Mouse (Mus musculus): Measurements from ENCODE around the gene Socs2. TPM values are rescaled to one million over a fixed set of nuclear protein-coding genes. Genes with fewer than 3 reads are reported as not detected.
A peak's percentile ranks its signal among the peaks of the same experiment; 100 is the strongest.

Socs2 gene
- polyA plus RNA-seq, 1 experiment = 59.4 TPM

- no peak for DNase-seq (ENCODE audit: low read depth)
- TF ChIP-seq POLR2A (IDR thresholded peaks at IDR 0.05; ENCODE audit: borderline replicate concordance, extremely low read depth, insufficient read depth, insufficient read length, poor library complexity, severe bottlenecking) (no peak), CTCF (IDR thresholded peaks at IDR 0.05; ENCODE audit: borderline replicate concordance, extremely low read depth, insufficient read depth, insufficient read length) (no peak)
These were observed 28.0 kb downstream of the Socs2 start for GRCm38 (mm10) chr10:95388821-95389477.

GRCm38 (mm10) chr10:95386527-95386926 is 30.5 kb downstream of the Socs2 start:
- DNase-seq (ENCODE audit: low read depth) = no peak
- TF ChIP-seq CTCF (IDR thresholded peaks at IDR 0.05; ENCODE audit: borderline replicate concordance, extremely low read depth, insufficient read depth, insufficient read length) (no peak), POLR2A (IDR thresholded peaks at IDR 0.05; ENCODE audit: borderline replicate concordance, extremely low read depth, insufficient read depth, insufficient read length, poor library complexity, severe bottlenecking) (no peak)

GRCm38 (mm10) chr10:95385801-95386203 is 31.2 kb downstream of the Socs2 start:
- TF ChIP-seq POLR2A (IDR thresholded peaks at IDR 0.05; ENCODE audit: borderline replicate concordance, extremely low read depth, insufficient read depth, insufficient read length, poor library complexity, severe bottlenecking) = no peak
- no peak for TF ChIP-seq CTCF (IDR thresholded peaks at IDR 0.05; ENCODE audit: borderline replicate concordance, extremely low read depth, insufficient read depth, insufficient read length)

GRCm38 (mm10) chr10:95385081-95385480 is 31.9 kb downstream of the Socs2 start:
- no peak for TF ChIP-seq CTCF (IDR thresholded peaks at IDR 0.05; ENCODE audit: borderline replicate concordance, extremely low read depth, insufficient read depth, insufficient read length)
- no peak for TF ChIP-seq POLR2A (IDR thresholded peaks at IDR 0.05; ENCODE audit: borderline replicate concordance, extremely low read depth, insufficient read depth, insufficient read length, poor library complexity, severe bottlenecking)
- no peak for DNase-seq (ENCODE audit: low read depth)

More at GRCm38 (mm10) chr10:95385801-95386203, 31.2 kb downstream of the Socs2 start:
- no peak for DNase-seq (ENCODE audit: low read depth)

- no peak for TF ChIP-seq POLR2A (IDR thresholded peaks at IDR 0.05; ENCODE audit: borderline replicate concordance, extremely low read depth, insufficient read depth, insufficient read length, poor library complexity, severe bottlenecking)
- TF ChIP-seq CTCF (IDR thresholded peaks at IDR 0.05; ENCODE audit: borderline replicate concordance, extremely low read depth, insufficient read depth, insufficient read length) = no peak
- no peak for DNase-seq (ENCODE audit: low read depth)
These were observed 32.5 kb downstream of the Socs2 start for GRCm38 (mm10) chr10:95384446-95384845.

GRCm38 (mm10) chr10:95373340-95373739 is 43.6 kb downstream of the Socs2 start:
- TF ChIP-seq CTCF (IDR thresholded peaks at IDR 0.05; ENCODE audit: borderline replicate concordance, extremely low read depth, insufficient read depth, insufficient read length) (no peak), POLR2A (IDR thresholded peaks at IDR 0.05; ENCODE audit: borderline replicate concordance, extremely low read depth, insufficient read depth, insufficient read length, poor library complexity, severe bottlenecking) (no peak)
- DNase-seq (ENCODE audit: low read depth) = peak; percentile 76

GRCm38 (mm10) chr10:95371942-95372341 is 45.0 kb downstream of the Socs2 start:
- no peak for TF ChIP-seq CTCF (IDR thresholded peaks at IDR 0.05; ENCODE audit: borderline replicate concordance, extremely low read depth, insufficient read depth, insufficient read length)
- TF ChIP-seq POLR2A (IDR thresholded peaks at IDR 0.05; ENCODE audit: borderline replicate concordance, extremely low read depth, insufficient read depth, insufficient read length, poor library complexity, severe bottlenecking) = no peak
- DNase-seq (ENCODE audit: low read depth) = no peak

GRCm38 (mm10) chr10:95369190-95369589 is 47.8 kb downstream of the Socs2 start:
- no peak for DNase-seq (ENCODE audit: low read depth)
- no peak for TF ChIP-seq POLR2A (IDR thresholded peaks at IDR 0.05; ENCODE audit: borderline replicate concordance, extremely low read depth, insufficient read depth, insufficient read length, poor library complexity, severe bottlenecking)
- no peak for TF ChIP-seq CTCF (IDR thresholded peaks at IDR 0.05; ENCODE audit: borderline replicate concordance, extremely low read depth, insufficient read depth, insufficient read length)

GRCm38 (mm10) chr10:95368151-95368550 is 48.8 kb downstream of the Socs2 start:
- no peak for DNase-seq (ENCODE audit: low read depth)
- TF ChIP-seq CTCF (IDR thresholded peaks at IDR 0.05; ENCODE audit: borderline replicate concordance, extremely low read depth, insufficient read depth, insufficient read length) = no peak
- no peak for TF ChIP-seq POLR2A (IDR thresholded peaks at IDR 0.05; ENCODE audit: borderline replicate concordance, extremely low read depth, insufficient read depth, insufficient read length, poor library complexity, severe bottlenecking)

GRCm38 (mm10) chr10:95367661-95368089 is 49.3 kb downstream of the Socs2 start:
- DNase-seq (ENCODE audit: low read depth) = peak; percentile 29
- no peak for TF ChIP-seq POLR2A (IDR thresholded peaks at IDR 0.05; ENCODE audit: borderline replicate concordance, extremely low read depth, insufficient read depth, insufficient read length, poor library complexity, severe bottlenecking)
- TF ChIP-seq CTCF (IDR thresholded peaks at IDR 0.05; ENCODE audit: borderline replicate concordance, extremely low read depth, insufficient read depth, insufficient read length) = no peak

GRCm38 (mm10) chr10:95367241-95367640 is 49.7 kb downstream of the Socs2 start:
- TF ChIP-seq POLR2A (IDR thresholded peaks at IDR 0.05; ENCODE audit: borderline replicate concordance, extremely low read depth, insufficient read depth, insufficient read length, poor library complexity, severe bottlenecking) (no peak), CTCF (IDR thresholded peaks at IDR 0.05; ENCODE audit: borderline replicate concordance, extremely low read depth, insufficient read depth, insufficient read length) (no peak)
- DNase-seq (ENCODE audit: low read depth) = no peak

- no peak for DNase-seq (ENCODE audit: low read depth)
- TF ChIP-seq POLR2A (IDR thresholded peaks at IDR 0.05; ENCODE audit: borderline replicate concordance, extremely low read depth, insufficient read depth, insufficient read length, poor library complexity, severe bottlenecking) = no peak
- TF ChIP-seq CTCF (IDR thresholded peaks at IDR 0.05; ENCODE audit: borderline replicate concordance, extremely low read depth, insufficient read depth, insufficient read length) = no peak
These were observed 54.7 kb downstream of the Socs2 start for GRCm38 (mm10) chr10:95362326-95362725.
